In genomic region chr11:68975085-68975484, GRCm38 (mm10) we compare ENCODE assay signal across 7 mouse cellular contexts. TPM values are rescaled to one million over a fixed set of nuclear protein-coding genes. Genes with fewer than 3 reads are reported as not detected.
DNase-seq lines count a peak whose midpoint lies in the region; ATAC-seq and TF ChIP-seq lines count a peak whose summit lies in the region.

Gene Rangrf (minus strand): TSS chr11:68975185.

- no peak for ATAC-seq in forebrain, embryonic 13.5 days
- ATAC-seq in hindbrain, embryonic 11.5 days (ENCODE audit: low FRiP score), result no peak
- no peak for ATAC-seq in liver, embryonic 13.5 days (ENCODE audit: low read depth)

- no peak within 1 kb of the TSS for H3ac ChIP-seq in C2C12 (ENCODE audit: control insufficient read depth, insufficient read length, low read depth)

- 0 out of 2 replicates have a peak within 1 kb of the TSS, but pooled peaks have one; percentile 5 for H3K9ac ChIP-seq in forebrain, embryonic 13.5 days
- H3K9ac ChIP-seq in hindbrain, embryonic 11.5 days (ENCODE audit: low read depth, low read length), result peak within 1 kb of the TSS; percentile 12; the same call in 1 of the 2 replicates
- peak within 1 kb of the TSS; percentile 49; the same call in 1 of the 2 replicates for H3K9ac ChIP-seq in liver, embryonic 13.5 days

- H3K79me2 ChIP-seq in C2C12 (ENCODE audit: control insufficient read depth, insufficient read depth), result no peaks in the 10 kb centered on the region

- H3K9me3 ChIP-seq in E14TG2a.4 (ENCODE audit: low read length), result no peaks in the 10 kb centered on the region
- no peaks in the 10 kb centered on the region for H3K9me3 ChIP-seq in forebrain, embryonic 13.5 days (replicated peaks)
- no peaks in the 10 kb centered on the region for H3K9me3 ChIP-seq in hindbrain, embryonic 11.5 days (ENCODE audit: control insufficient read depth, low read length)
- no peaks in the 10 kb centered on the region for H3K9me3 ChIP-seq in liver, embryonic 13.5 days (replicated peaks)

- H3K27ac ChIP-seq in forebrain, embryonic 13.5 days, result no peak within 1 kb of the TSS
- no peak within 1 kb of the TSS for H3K27ac ChIP-seq in hindbrain, embryonic 11.5 days (ENCODE audit: low read depth, low read length)
- no peak within 1 kb of the TSS for H3K27ac ChIP-seq in liver, embryonic 13.5 days

- peak within 1 kb of the TSS; percentile 67 for H3K4me2 ChIP-seq in forebrain, embryonic 13.5 days
- H3K4me2 ChIP-seq in hindbrain, embryonic 11.5 days (replicated peaks; ENCODE audit: low read depth, low read length), result peak within 1 kb of the TSS; percentile 54
- H3K4me2 ChIP-seq in liver, embryonic 13.5 days, result peak within 1 kb of the TSS; percentile 73

- H3K4me1 ChIP-seq in E14TG2a.4 (replicated peaks; ENCODE audit: low read depth, low read length), result peaks cover 43% of the 10 kb centered on the region
- H3K4me1 ChIP-seq in forebrain, embryonic 13.5 days, result peaks cover 7% of the 10 kb centered on the region
- no peaks in the 10 kb centered on the region for H3K4me1 ChIP-seq in hindbrain, embryonic 11.5 days (replicated peaks; ENCODE audit: control insufficient read depth, insufficient read depth, low read length)
- peaks cover 37% of the 10 kb centered on the region for H3K4me1 ChIP-seq in liver, embryonic 13.5 days (replicated peaks)

- H3K36me3 ChIP-seq in C2C12 (ENCODE audit: control insufficient read depth, insufficient read depth) (no peaks in the 10 kb centered on the region), E14TG2a.4 (ENCODE audit: insufficient read depth, low read length) (peaks cover 21% of the 10 kb centered on the region)
- H3K36me3 ChIP-seq in forebrain, embryonic 13.5 days (ENCODE audit: poor library complexity, severe bottlenecking), result no peaks in the 10 kb centered on the region
- H3K36me3 ChIP-seq in hindbrain, embryonic 11.5 days (ENCODE audit: control insufficient read depth, insufficient read depth, low read length), result no peaks in the 10 kb centered on the region
- no peaks in the 10 kb centered on the region for H3K36me3 ChIP-seq in liver, embryonic 13.5 days

- no peaks in the 10 kb centered on the region for H3K79me3 ChIP-seq in C2C12 (ENCODE audit: low read depth)

- WGBS in forebrain, embryonic 13.5 days, result 85% methylated on average over 7 of the region's 7 CpGs
- 82% methylated on average over 7 of the region's 7 CpGs for WGBS in hindbrain, embryonic 11.5 days
- WGBS in liver, embryonic 13.5 days (ENCODE audit: insufficient replicate concordance), result 74% methylated on average over 7 of the region's 7 CpGs

- peak within 1 kb of the TSS; percentile 28 for H3K4me3 ChIP-seq in C2C12 (ENCODE audit: insufficient read depth, poor library complexity, severe bottlenecking)
- H3K4me3 ChIP-seq in E14TG2a.4 (replicated peaks; ENCODE audit: low read length), result peak within 1 kb of the TSS; percentile 78
- H3K4me3 ChIP-seq in forebrain, embryonic 13.5 days, result peak within 1 kb of the TSS; percentile 46
- peak within 1 kb of the TSS; percentile 39 for H3K4me3 ChIP-seq in hindbrain, embryonic 11.5 days (ENCODE audit: low read depth, low read length)
- H3K4me3 ChIP-seq in liver, embryonic 13.5 days (replicated peaks), result peak within 1 kb of the TSS; percentile 57

- TF ChIP-seq CTCF in C2C12 (IDR thresholded peaks at IDR 0.05; ENCODE audit: control insufficient read depth, insufficient read depth, insufficient read length) (no peak), E14TG2a.4 (conservative IDR thresholded peaks at IDR 0.05; ENCODE audit: low read length) (no peak)

- H3K27me3 ChIP-seq in C2C12 (ENCODE audit: control insufficient read depth, insufficient read depth, insufficient read length), result no peaks in the 10 kb centered on the region
- H3K27me3 ChIP-seq in E14TG2a.4 (ENCODE audit: insufficient read depth, low read length), result peaks cover 2% of the 10 kb centered on the region
- no peaks in the 10 kb centered on the region for H3K27me3 ChIP-seq in forebrain, embryonic 13.5 days
- H3K27me3 ChIP-seq in hindbrain, embryonic 11.5 days (ENCODE audit: control insufficient read depth, insufficient read depth, low read length), result no peaks in the 10 kb centered on the region
- H3K27me3 ChIP-seq in liver, embryonic 13.5 days, result no peaks in the 10 kb centered on the region

- no peak for DNase-seq in hindbrain, embryonic 11.5 days (ENCODE audit: low spot score)
- no peak for DNase-seq in liver, embryonic 13.5 days
- no peak for DNase-seq in natural killer cell, adult 2 months (ENCODE audit: low spot score in 2 of 2)
- DNase-seq in frontal cortex, postnatal 25 days (ENCODE audit: low spot score in 2 of 2), result no peak

TF ChIP-seq in C2C12, 6 proteins besides CTCF, POLR2A, EP300 and RAD21:
- TF ChIP-seq MYOG (IDR thresholded peaks at IDR 0.05; ENCODE audit: control insufficient read depth, extremely low read depth, insufficient read length) (no peak), USF1 (IDR thresholded peaks at IDR 0.05; ENCODE audit: low read depth) (no peak), FOSL1 (IDR thresholded peaks at IDR 0.05; ENCODE audit: insufficient read depth, low read length, poor library complexity, severe bottlenecking) (no peak), MAX (IDR thresholded peaks at IDR 0.05) (no peak), MYOD1 (IDR thresholded peaks at IDR 0.05; ENCODE audit: control insufficient read depth, insufficient read length, low read depth) (no peak), CEBPB (IDR thresholded peaks at IDR 0.05; ENCODE audit: low read depth) (no peak)

RNA-seq across cellular contexts. Expression of gene Rangrf, which starts in this region (rescaled TPM):
- polyA plus RNA-seq in C2C12 (2012; fragmentation: generic; extraction: Trizol), result 76.2 TPM
- 46.8 and 49.3 TPM in 2 replicates for polyA plus RNA-seq in forebrain, embryonic 13.5 days (2015; fragmentation: Nextera tagmentation; extraction: Ambion mirVana)
- polyA plus RNA-seq in hindbrain, embryonic 11.5 days (2014; fragmentation: Nextera tagmentation; extraction: Ambion mirVana), result 56.0 and 59.3 TPM in 2 replicates
- polyA plus RNA-seq in liver, embryonic 13.5 days (2015; fragmentation: Nextera tagmentation; extraction: Ambion mirVana), result 52.4 and 53.5 TPM in 2 replicates

Comparison
In these comparisons a context has a peak if more than half of its experiments do, and no peak if none do; other contexts are left out.
1. H3K4me3 ChIP-seq: peak in every context shown above with its lines; median percentile 78 in E14TG2a.4; 57 in liver, embryonic 13.5 days; 46 in forebrain, embryonic 13.5 days; 39 in hindbrain, embryonic 11.5 days; 28 in C2C12.